Mouse (Mus musculus) layer of hippocampus, adult 2 months (tissue): ENCODE measurements around the gene Col5a3. TPM values are rescaled to one million over a fixed set of nuclear protein-coding genes. Genes with fewer than 3 reads are reported as not detected.

Experiments used
- DNase-seq, 2 experiments: peaks; one replicate each; pipeline ENCODE4 v3.0.0; 2022; ENCODE audit warnings: low spot score in 2 of 2
- H3K27ac ChIP-seq: fragments of 200-600 bp; 2 replicates; pipeline ENCODE4 v1.8.1; 2022
- H3K4me3 ChIP-seq: fragments of 200-600 bp; 2 replicates; pipeline ENCODE4 v1.8.1; 2022; ENCODE audit warnings: mild to moderate bottlenecking
- CTCF ChIP-seq: fragments of 200-600 bp; conservative IDR thresholded peaks from 2 replicates; pipeline ENCODE4 v1.8.1; 2022; ENCODE audit warnings: antibody characterized with exemption, mild to moderate bottlenecking, moderate library complexity
- total RNA-seq, 2 experiments: library from RNA; stranded (reverse); gene quantifications; 2 replicates each; pipeline ENCODE4 v1.2.3; 2021

Gene Col5a3
- total RNA-seq, 2 experiments from 2014 or later = 1.6 to 1.8 TPM

GRCm38 (mm10) chr9:20738251-20738999 lies 76.4 kb downstream of the Col5a3 start:
- no peak for DNase-seq
- Histone ChIP-seq H3K27ac (no peak overlapping the region), H3K4me3 (no peak overlapping the region)
- peak; percentile 84 for TF ChIP-seq CTCF

- H3K27ac ChIP-seq = no peak overlapping the region
- DNase-seq = no peak
- TF ChIP-seq CTCF = 0 out of 2 replicates have a peak, but pooled peaks have one; percentile 10
- no peak overlapping the region for H3K4me3 ChIP-seq
Measured at GRCm38 (mm10) chr9:20737227-20737626, 77.6 kb downstream of the Col5a3 start.

GRCm38 (mm10) chr9:20734692-20735091 lies 80.2 kb downstream of the Col5a3 start:
- no peak for DNase-seq
- no peak overlapping the region for H3K4me3 ChIP-seq
- TF ChIP-seq CTCF = no peak
- H3K27ac ChIP-seq = no peak overlapping the region

- Histone ChIP-seq H3K27ac (no peak overlapping the region), H3K4me3 (no peak overlapping the region)
- DNase-seq = no peak
- 0 out of 2 replicates have a peak, but pooled peaks have one; percentile 8 for TF ChIP-seq CTCF
Measured at GRCm38 (mm10) chr9:20731797-20732196, 83.1 kb downstream of the Col5a3 start.

GRCm38 (mm10) chr9:20729451-20729850 lies 85.4 kb downstream of the Col5a3 start:
- H3K27ac ChIP-seq = no peak overlapping the region
- H3K4me3 ChIP-seq = no peak overlapping the region
- TF ChIP-seq CTCF = no peak
- DNase-seq = no peak

- Histone ChIP-seq H3K4me3 (peak overlapping the region; percentile 71), H3K27ac (peak overlapping the region; percentile 58; the same call in 1 of the 2 replicates)
- TF ChIP-seq CTCF = peak; percentile 61
- peak in 1 of 2 experiments; percentile 36 for DNase-seq
Measured at GRCm38 (mm10) chr9:20727601-20728113, 87.2 kb downstream of the Col5a3 start.

GRCm38 (mm10) chr9:20726859-20727600 lies 87.8 kb downstream of the Col5a3 start:
- peak overlapping the region; percentile 58; the same call in 1 of the 2 replicates for H3K27ac ChIP-seq
- DNase-seq = no peak
- peak overlapping the region; percentile 71 for H3K4me3 ChIP-seq
- TF ChIP-seq CTCF = no peak

- DNase-seq = no peak
- H3K27ac ChIP-seq = peak overlapping the region; percentile 58
- peak overlapping the region; percentile 71 for H3K4me3 ChIP-seq
- TF ChIP-seq CTCF = no peak
Measured at GRCm38 (mm10) chr9:20726134-20726858, 88.6 kb downstream of the Col5a3 start.

- no peak for DNase-seq
- Histone ChIP-seq H3K4me3 (no peak overlapping the region), H3K27ac (no peak overlapping the region)
- no peak for TF ChIP-seq CTCF
Measured at GRCm38 (mm10) chr9:20721582-20721981, 93.3 kb downstream of the Col5a3 start.

Other genes starting within 250 kb of the Col5a3 start
- gene Zfp846, start 233.8 kb downstream of the Col5a3 start, total RNA-seq = 10 to 100 TPM; 19.8 to 22.9 TPM
- 100 to 1,000 TPM; 277 to 326 TPM for gene Ubl5, start 172.2 kb downstream of the Col5a3 start, total RNA-seq
- gene Fbxl12, start 170.3 kb downstream of the Col5a3 start, total RNA-seq = 10 to 100 TPM; 25.5 to 27.7 TPM
- gene Pin1, start 163.0 kb downstream of the Col5a3 start, total RNA-seq = 10 to 100 TPM; 32.8 to 34.0 TPM
- 10 to 100 TPM; 31.6 to 37.6 TPM for gene Olfm2, start 68.7 kb downstream of the Col5a3 start, total RNA-seq
- gene Rdh8, start 3.4 kb upstream of the Col5a3 start, total RNA-seq = not detected
- gene A230050P20Rik, start 53.6 kb upstream of the Col5a3 start, total RNA-seq = 10 to 100 TPM; 77.6 to 85.9 TPM
- gene Angptl6, start 64.7 kb upstream of the Col5a3 start, total RNA-seq = 10 to 100 TPM in 1 of 2 experiments, 1 to 10 TPM in 1; 8.9 to 10.3 TPM
- 10 to 100 TPM; 27.5 to 27.6 TPM for gene Ppan, start 73.1 kb upstream of the Col5a3 start, total RNA-seq
- 100 to 1,000 TPM; 122 to 131 TPM for gene Eif3g, start 83.6 kb upstream of the Col5a3 start, total RNA-seq
- 10 to 100 TPM; 34.5 to 36.2 TPM for gene Dnmt1, start 144.8 kb upstream of the Col5a3 start, total RNA-seq
- gene S1pr2, start 161.7 kb upstream of the Col5a3 start, total RNA-seq = 1 to 10 TPM; 1.1 to 1.6 TPM
- gene Mrpl4, start 187.7 kb upstream of the Col5a3 start, total RNA-seq = 10 to 100 TPM; 63.8 to 64.6 TPM
- gene Icam1, start 200.9 kb upstream of the Col5a3 start, total RNA-seq = 1 to 10 TPM; 2.6 to 2.8 TPM
- under 1 TPM; 0.83 to 0.84 TPM for gene Icam4, start 214.3 kb upstream of the Col5a3 start, total RNA-seq
- 100 to 1,000 TPM; 363 to 382 TPM for gene Icam5, start 217.0 kb upstream of the Col5a3 start, total RNA-seq